Mouse (Mus musculus) CH12.LX (cell line): ENCODE results near the gene Polr2a. TPM values are rescaled to one million over a fixed set of nuclear protein-coding genes. Genes with fewer than 3 reads are reported as not detected.
"Not testable (repeated sequence)": the region's sequence is repeated elsewhere in the genome, so short reads cannot be mapped to it uniquely, and the experiment has no call there.

ENCODE experiments used
- DNase-seq: peaks from one replicate; pipeline ENCODE4 v3.0.0-alpha.2; 2013; ENCODE audit errors: extremely low read depth
- H3K27ac ChIP-seq: 2 replicates; pipeline ENCODE4 v1.5.1; 2012; ENCODE audit warnings: low read depth, mild to moderate bottlenecking, control low read depth, moderate library complexity; ENCODE audit not compliant: insufficient read depth
- H3K27me3 ChIP-seq: replicated peaks from 2 replicates; pipeline ENCODE3; 2012; ENCODE audit warnings: inconsistent platforms
- H3K36me3 ChIP-seq, 2 experiments: replicated peaks in 1 of 2; 2 replicates each; pipeline versions ENCODE3 to v1.6.1; 2012; ENCODE audit warnings: inconsistent platforms in 1 of 2, low read length in 1 of 2, mild to moderate bottlenecking in 1 of 2, mixed read lengths in 1 of 2, moderate library complexity in 1 of 2; ENCODE audit not compliant: control insufficient read depth in 1 of 2, insufficient read depth in 1 of 2
- H3K4me1 ChIP-seq, 2 experiments: 2 replicates each; pipeline ENCODE4 v1.6.1; 2012; ENCODE audit warnings: inconsistent platforms in 1 of 2, moderate library complexity in 1 of 2; ENCODE audit not compliant: insufficient read depth in 2 of 2, control insufficient read depth in 1 of 2
- H3K4me2 ChIP-seq: 2 replicates; pipeline ENCODE4 v1.6.1; 2012; ENCODE audit warnings: low read depth, mild to moderate bottlenecking, control low read depth; ENCODE audit not compliant: poor library complexity, insufficient read depth, severe bottlenecking
- H3K4me3 ChIP-seq, 3 experiments: fragments of 150-350 bp in 1 of 3; sonication (generic) in 1 of 3; replicated peaks in 1 of 3; 2 replicates each; pipeline versions ENCODE3 to v1.5.1; 2011 to 2012; ENCODE audit warnings: low read depth in 2 of 3, low read length in 2 of 3, mild to moderate bottlenecking in 2 of 3, moderate library complexity in 2 of 3, control low read depth in 1 of 3, improper control_type of control experiment in 1 of 3, inconsistent platforms in 1 of 3, mixed read lengths in 1 of 3; ENCODE audit not compliant: poor library complexity in 1 of 3
- H3K79me2 ChIP-seq: replicated peaks from 2 replicates; pipeline ENCODE4 v1.6.1; 2012; ENCODE audit warnings: mild to moderate bottlenecking, moderate library complexity; ENCODE audit not compliant: control insufficient read depth, poor library complexity, insufficient read depth, severe bottlenecking; ENCODE audit errors: extremely low read depth
- H3K9ac ChIP-seq: 2 replicates; pipeline ENCODE4 v1.6.1; 2012; ENCODE audit warnings: low read depth, mild to moderate bottlenecking, control low read depth, moderate library complexity; ENCODE audit not compliant: insufficient read depth
- H3K9me3 ChIP-seq: replicated peaks from 2 replicates; pipeline ENCODE3; 2012; ENCODE audit warnings: low read length, inconsistent platforms, mixed read lengths
- BHLHE40 ChIP-seq: IDR thresholded peaks from 2 replicates; pipeline ENCODE4 v1.6.1; 2011; ENCODE audit warnings: mild to moderate bottlenecking, low read depth, low read length, improper control_type of control experiment
- CTCF ChIP-seq, 2 experiments: IDR thresholded peaks in 1 of 2; conservative IDR thresholded peaks in 1 of 2; 2 replicates each; pipeline ENCODE4 v1.5.1; 2011 to 2012; ENCODE audit warnings: low read depth in 2 of 2, low read length in 2 of 2, improper control_type of control experiment in 1 of 2, inconsistent platforms in 1 of 2, mild to moderate bottlenecking in 1 of 2, moderate library complexity in 1 of 2
- ETS1 ChIP-seq: conservative IDR thresholded peaks from 2 replicates; pipeline ENCODE4 v1.6.1; 2012; ENCODE audit warnings: low read depth, mild to moderate bottlenecking, inconsistent platforms, low read length, improper control_type of control experiment, moderate library complexity
- HCFC1 ChIP-seq: IDR thresholded peaks from 2 replicates; pipeline ENCODE4 v1.6.1; 2012; ENCODE audit warnings: low read depth, mild to moderate bottlenecking, inconsistent platforms, low read length, improper control_type of control experiment
- JUN ChIP-seq: IDR thresholded peaks from 2 replicates; pipeline ENCODE4 v1.6.1; 2011; ENCODE audit warnings: low read depth, mild to moderate bottlenecking, low read length, improper control_type of control experiment, moderate library complexity; ENCODE audit not compliant: insufficient read depth
- KAT2A ChIP-seq: IDR thresholded peaks from 2 replicates; pipeline ENCODE4 v1.6.1; 2012; ENCODE audit warnings: low read length, improper control_type of control experiment, inconsistent platforms; ENCODE audit not compliant: insufficient replicate concordance
- MAX ChIP-seq: IDR thresholded peaks from 2 replicates; pipeline ENCODE4 v1.6.1; 2011; ENCODE audit warnings: low read length, improper control_type of control experiment
- MAZ ChIP-seq: IDR thresholded peaks from 2 replicates; pipeline ENCODE4 v1.6.1; 2012; ENCODE audit warnings: low read depth, mild to moderate bottlenecking, inconsistent platforms, low read length, improper control_type of control experiment, moderate library complexity
- MXI1 ChIP-seq: IDR thresholded peaks from 2 replicates; pipeline ENCODE4 v1.6.1; 2011; ENCODE audit warnings: mild to moderate bottlenecking, low read depth, low read length, improper control_type of control experiment
- POLR2AphosphoS2 ChIP-seq: IDR thresholded peaks from 2 replicates; pipeline ENCODE4 v1.6.1; 2011; ENCODE audit warnings: low read depth, low read length, improper control_type of control experiment
- RAD21 ChIP-seq: IDR thresholded peaks from 2 replicates; pipeline ENCODE4 v1.6.1; 2011; ENCODE audit warnings: low read depth, mild to moderate bottlenecking, low read length, improper control_type of control experiment, moderate library complexity
- RCOR1 ChIP-seq: conservative IDR thresholded peaks from 2 replicates; pipeline ENCODE4 v1.6.1; 2012; ENCODE audit warnings: low read depth, mild to moderate bottlenecking, inconsistent platforms, low read length, improper control_type of control experiment
- SMC3 ChIP-seq: IDR thresholded peaks from 2 replicates; pipeline ENCODE4 v1.6.1; 2011; ENCODE audit warnings: low read depth, low read length, improper control_type of control experiment
- TBP ChIP-seq: conservative IDR thresholded peaks from 2 replicates; pipeline ENCODE4 v1.6.1; 2011; ENCODE audit warnings: low read depth, low read length, improper control_type of control experiment
- TCF12 ChIP-seq: IDR thresholded peaks from 2 replicates; pipeline ENCODE4 v1.6.1; 2014; ENCODE audit warnings: low read depth, mild to moderate bottlenecking, inconsistent platforms, low read length, improper control_type of control experiment
- UBTF ChIP-seq: IDR thresholded peaks from 2 replicates; pipeline ENCODE4 v1.6.1; 2012; ENCODE audit warnings: low read depth, mild to moderate bottlenecking, inconsistent platforms, low read length, improper control_type of control experiment, moderate library complexity
- USF1 ChIP-seq: IDR thresholded peaks from 2 replicates; pipeline ENCODE4 v1.6.1; 2014; ENCODE audit warnings: low read depth, mild to moderate bottlenecking, inconsistent platforms, low read length, improper control_type of control experiment
- ZC3H11A ChIP-seq: IDR thresholded peaks from 2 replicates; pipeline ENCODE4 v1.6.1; 2012; ENCODE audit warnings: low read depth, mild to moderate bottlenecking, inconsistent platforms, low read length, improper control_type of control experiment
- ZKSCAN1 ChIP-seq: IDR thresholded peaks from 2 replicates; pipeline ENCODE4 v1.6.1; 2012; ENCODE audit warnings: low read depth, inconsistent platforms, low read length, improper control_type of control experiment, borderline replicate concordance
- ZNF384 ChIP-seq: IDR thresholded peaks from 2 replicates; pipeline ENCODE4 v1.6.1; 2012; ENCODE audit warnings: low read depth, low read length, improper control_type of control experiment, inconsistent platforms
- dilution Hi-C: fragments of 300-500 bp; cut with MboI; formaldehyde crosslinking; loops from 2 replicates; pipeline ENCODE4 v1.14.3; 2020; ENCODE audit warnings: low sequenced_read_pairs; ENCODE audit not compliant: extremely low pct_unique_long_range_greater_than_20kb, extremely low pct_ligation_motif_present
- in situ Hi-C: fragments of 300-500 bp; cut with MboI; formaldehyde crosslinking; loops from 3 replicates; pipeline ENCODE4 v1.14.3; 2019; ENCODE audit warnings: low sequenced_read_pairs, low pct_ligation_motif_present, low pct_unique_long_range_greater_than_20kb, mixed read lengths
- polyA plus RNA-seq: library from polyadenylated mRNA; unstranded; fragments of >175 nt; gene quantifications from 2 replicates; pipeline ENCODE4 v1.2.1, GENCODE M21; 2012; ENCODE audit warnings: low read depth; ENCODE audit not compliant: insufficient read length
- total RNA-seq, 2 experiments: library from RNA; depleted of rRNA; stranded (reverse); fragments of 300-350 nt in 1 of 2; fragments of >200 nt in 1 of 2; gene quantifications; 2 replicates each; pipeline ENCODE4 v1.2.3; 2012 to 2014

The Polr2a gene
- total and polyA plus RNA-seq, 3 experiments, result 14.8 to 162 (median 45.0) TPM

- dilution Hi-C loops, result no loop called here
- no peak overlapping the region for H3K9ac ChIP-seq
- no peak overlapping the region for H3K27ac ChIP-seq
These were observed 6.8 kb downstream of the Polr2a start for GRCm38 (mm10) chr11:69751635-69752034.

GRCm38 (mm10) chr11:69731408-69731807 lies 27.0 kb downstream of the Polr2a start:
- H3K4me1 ChIP-seq, H3K27me3 ChIP-seq, H3K4me3 ChIP-seq, H3K4me2 ChIP-seq, H3K9ac ChIP-seq, dilution Hi-C loops, in situ Hi-C loops, DNase-seq, H3K9me3 ChIP-seq, H3K79me2 ChIP-seq, H3K27ac ChIP-seq: not testable (repeated sequence)
- TF ChIP-seq RAD21 (peak; percentile 22), SMC3 (peak; percentile 40), CTCF (conservative IDR thresholded peaks at IDR 0.05 in 1 of 2, IDR thresholded peaks at IDR 0.05 in 1 of 2; ENCODE audit: low read depth in 2 of 2, low read length in 2 of 2) (peak in 1 of 2 experiments; percentile 44; a peak in 2 of 4 replicates)
- H3K36me3 ChIP-seq, result peaks cover 28 to 35% of the 10 kb centered on the region in 2 experiments

More at GRCm38 (mm10) chr11:69751635-69752034, 6.8 kb downstream of the Polr2a start:
- no peaks in the 10 kb centered on the region for H3K27me3 ChIP-seq
- no peaks in the 10 kb centered on the region for H3K9me3 ChIP-seq
- TF ChIP-seq MAX (no peak), TBP (no peak), JUN (no peak), KAT2A (no peak), ETS1 (no peak), USF1 (no peak), MXI1 (no peak), ZNF384 (no peak), MAZ (no peak), HCFC1 (no peak), ZC3H11A (no peak), ZKSCAN1 (no peak), BHLHE40 (no peak), UBTF (no peak), TCF12 (no peak), POLR2AphosphoS2 (no peak), RCOR1 (no peak)
- TF ChIP-seq, all 38 proteins: peak for 0
- Histone ChIP-seq H3K79me2 (peaks cover 89% of the 10 kb centered on the region), H3K36me3 (peaks cover 18 to 57% of the 10 kb centered on the region in 2 experiments), H3K4me1 (peaks cover 5 to 47% of the 10 kb centered on the region in 2 experiments), H3K4me3 (no peak overlapping the region), H3K4me2 (no peak overlapping the region)
- no peak for DNase-seq
- in situ Hi-C loops, result no loop called here
